Mouse (Mus musculus) limb, embryonic 10.5 days (tissue): ENCODE results near the gene Tmem239. TPM values are rescaled to one million over a fixed set of nuclear protein-coding genes. Genes with fewer than 3 reads are reported as not detected.

Experiments used
- DNase-seq: peaks from one replicate; pipeline ENCODE4 v3.0.0-alpha.2; 2017; ENCODE audit warnings: low spot score
- H3K27ac ChIP-seq: fragments of 300-500 bp; sonication (generic); 2 replicates; pipeline ENCODE4 v1.5.1; 2016; ENCODE audit warnings: mild to moderate bottlenecking
- H3K27me3 ChIP-seq: fragments of 300-500 bp; sonication (generic); 2 replicates; pipeline ENCODE4 v1.6.1; 2016; ENCODE audit warnings: low read depth, mild to moderate bottlenecking; ENCODE audit not compliant: poor library complexity, severe bottlenecking
- H3K36me3 ChIP-seq: fragments of 300-500 bp; sonication (generic); 2 replicates; pipeline ENCODE4 v1.6.1; 2016; ENCODE audit warnings: mild to moderate bottlenecking, moderate library complexity
- H3K4me1 ChIP-seq: fragments of 300-500 bp; sonication (generic); 2 replicates; pipeline ENCODE4 v1.6.1; 2016
- H3K4me3 ChIP-seq: fragments of 300-500 bp; sonication (generic); 2 replicates; pipeline ENCODE4 v1.5.1; 2016; ENCODE audit warnings: mild to moderate bottlenecking, moderate library complexity
- H3K9me3 ChIP-seq: fragments of 300-500 bp; sonication (generic); replicated peaks from 2 replicates; pipeline ENCODE4 v1.6.1; 2016; ENCODE audit warnings: mild to moderate bottlenecking
- WGBS: fragments of 180-500 bp; shearing (Covaris S2); methylation state at CpG from one replicate; pipeline ENCODE4 v1.1.7; 2016; 5-methylcytosine and 5-hydroxymethylcytosine counted together
- polyA plus RNA-seq: library from polyadenylated mRNA; unstranded; fragments of >200 nt; fragmentation: Nextera tagmentation; extraction: Ambion mirVana; gene quantifications from 2 replicates; pipeline ENCODE4 v1.2.1, GENCODE M21; 2016

Gene Tmem239
- polyA plus RNA-seq, 1 experiment from 2014 or later = not detected

GRCm38 (mm10) chr2:130392836-130393235 lies 13.4 kb upstream of the Tmem239 start:
- DNase-seq = no peak
- peaks cover 60% of the 10 kb centered on the region for H3K36me3 ChIP-seq
- H3K4me1 ChIP-seq = peaks cover 20% of the 10 kb centered on the region
- no peak overlapping the region for H3K27ac ChIP-seq
- 86% methylated on average over 3 of the region's 3 CpGs for WGBS
- no peak overlapping the region for H3K4me3 ChIP-seq
- H3K9me3 ChIP-seq = no peaks in the 10 kb centered on the region
- no peaks in the 10 kb centered on the region for H3K27me3 ChIP-seq

- Histone ChIP-seq H3K4me3 (0 out of 2 replicates have a peak overlapping the region, but pooled peaks have one; percentile 80), H3K4me1 (peaks cover 28% of the 10 kb centered on the region), H3K36me3 (peaks cover 53% of the 10 kb centered on the region), H3K27ac (no peak overlapping the region), H3K9me3 (no peaks in the 10 kb centered on the region), H3K27me3 (no peaks in the 10 kb centered on the region)
- 95% methylated on average over 11 of the region's 11 CpGs for WGBS
- DNase-seq = no peak
These were observed 10.6 kb upstream of the Tmem239 start for GRCm38 (mm10) chr2:130395696-130396095.

- peaks cover 32% of the 10 kb centered on the region for H3K4me1 ChIP-seq
- DNase-seq = peak; percentile 90
- H3K27me3 ChIP-seq = no peaks in the 10 kb centered on the region
- WGBS = under 1% methylated on average over 52 of the region's 53 CpGs
- peaks cover 39% of the 10 kb centered on the region for H3K36me3 ChIP-seq
- H3K27ac ChIP-seq = peak within 1 kb of the TSS; percentile 96
- peak within 1 kb of the TSS; percentile 80 for H3K4me3 ChIP-seq
- no peaks in the 10 kb centered on the region for H3K9me3 ChIP-seq
These were observed 8.9 kb upstream of the Tmem239 start, which contains the start of gene Cpxm1 for GRCm38 (mm10) chr2:130397186-130397985. Gene Cpxm1 (minus strand): TSS chr2:130397574.

GRCm38 (mm10) chr2:130398091-130398490 lies 8.2 kb upstream of the Tmem239 start:
- Histone ChIP-seq H3K27ac (peak overlapping the region; percentile 96), H3K4me1 (peaks cover 32% of the 10 kb centered on the region), H3K4me3 (peak overlapping the region; percentile 80), H3K36me3 (peaks cover 32% of the 10 kb centered on the region), H3K27me3 (no peaks in the 10 kb centered on the region), H3K9me3 (no peaks in the 10 kb centered on the region)
- WGBS = 16% methylated on average over 14 of the region's 14 CpGs
- peak; percentile 44 for DNase-seq

GRCm38 (mm10) chr2:130400046-130400445 lies 6.2 kb upstream of the Tmem239 start:
- Histone ChIP-seq H3K4me3 (no peak overlapping the region), H3K36me3 (peaks cover 12% of the 10 kb centered on the region), H3K9me3 (no peaks in the 10 kb centered on the region), H3K27ac (no peak overlapping the region), H3K4me1 (peaks cover 32% of the 10 kb centered on the region), H3K27me3 (no peaks in the 10 kb centered on the region)
- 93% methylated on average over 1 of the region's 1 CpGs for WGBS
- no peak for DNase-seq

GRCm38 (mm10) chr2:130401891-130402290 lies 4.4 kb upstream of the Tmem239 start:
- 84% methylated on average over 4 of the region's 4 CpGs for WGBS
- no peaks in the 10 kb centered on the region for H3K9me3 ChIP-seq
- no peak for DNase-seq
- no peaks in the 10 kb centered on the region for H3K36me3 ChIP-seq
- peaks cover 22% of the 10 kb centered on the region for H3K4me1 ChIP-seq
- no peak overlapping the region for H3K4me3 ChIP-seq
- no peak overlapping the region for H3K27ac ChIP-seq
- no peaks in the 10 kb centered on the region for H3K27me3 ChIP-seq

- DNase-seq = no peak
- Histone ChIP-seq H3K36me3 (no peaks in the 10 kb centered on the region), H3K4me3 (no peak within 1 kb of the TSS), H3K9me3 (no peaks in the 10 kb centered on the region), H3K27me3 (no peaks in the 10 kb centered on the region), H3K4me1 (peaks cover 19% of the 10 kb centered on the region), H3K27ac (no peak within 1 kb of the TSS)
- 91% methylated on average over 1 of the region's 1 CpGs for WGBS
These were observed 1.3 kb upstream of the Tmem239 start, which contains the start of the genes Gm28372 and 1700020A23Rik for GRCm38 (mm10) chr2:130404939-130405338. Gene Gm28372 (plus strand): TSS chr2:130405239. Gene 1700020A23Rik (plus strand): TSS chr2:130405259.

- Histone ChIP-seq H3K36me3 (no peaks in the 10 kb centered on the region), H3K4me1 (peaks cover 19% of the 10 kb centered on the region), H3K9me3 (no peaks in the 10 kb centered on the region), H3K27ac (no peak overlapping the region), H3K27me3 (no peaks in the 10 kb centered on the region), H3K4me3 (no peak overlapping the region)
- DNase-seq = peak; percentile 51
- WGBS = 26% methylated on average over 6 of the region's 6 CpGs
These were observed 1.9 kb downstream of the Tmem239 start for GRCm38 (mm10) chr2:130408194-130408593.

- H3K27ac ChIP-seq = no peak overlapping the region
- H3K27me3 ChIP-seq = no peaks in the 10 kb centered on the region
- peak; percentile 94 for DNase-seq
- WGBS = 41% methylated on average over 16 of the region's 16 CpGs
- no peak overlapping the region for H3K4me3 ChIP-seq
- no peaks in the 10 kb centered on the region for H3K9me3 ChIP-seq
- peaks cover 19% of the 10 kb centered on the region for H3K4me1 ChIP-seq
- H3K36me3 ChIP-seq = no peaks in the 10 kb centered on the region
These were observed 5.5 kb downstream of the Tmem239 start for GRCm38 (mm10) chr2:130411558-130412495.

- H3K27me3 ChIP-seq = no peaks in the 10 kb centered on the region
- WGBS = 83% methylated on average over 3 of the region's 3 CpGs
- no peaks in the 10 kb centered on the region for H3K9me3 ChIP-seq
- H3K36me3 ChIP-seq = no peaks in the 10 kb centered on the region
- no peak overlapping the region for H3K4me3 ChIP-seq
- peaks cover 19% of the 10 kb centered on the region for H3K4me1 ChIP-seq
- no peak for DNase-seq
- no peak overlapping the region for H3K27ac ChIP-seq
These were observed 6.5 kb downstream of the Tmem239 start for GRCm38 (mm10) chr2:130412775-130413174.

- Histone ChIP-seq H3K4me1 (peaks cover 10% of the 10 kb centered on the region), H3K36me3 (peaks cover 12% of the 10 kb centered on the region), H3K9me3 (no peaks in the 10 kb centered on the region), H3K4me3 (no peak overlapping the region), H3K27me3 (no peaks in the 10 kb centered on the region), H3K27ac (no peak overlapping the region)
- DNase-seq = no peak
- 77% methylated on average over 6 of the region's 6 CpGs for WGBS
These were observed 8.0 kb downstream of the Tmem239 start for GRCm38 (mm10) chr2:130414094-130414856.
